Mouse (Mus musculus): Measurements from ENCODE around the gene Copg1. TPM values are rescaled to one million over a fixed set of nuclear protein-coding genes. Genes with fewer than 3 reads are reported as not detected.

Copg1 gene
- polyA plus RNA-seq, 1 experiment from 2014 or later: 164 TPM

DNA sequence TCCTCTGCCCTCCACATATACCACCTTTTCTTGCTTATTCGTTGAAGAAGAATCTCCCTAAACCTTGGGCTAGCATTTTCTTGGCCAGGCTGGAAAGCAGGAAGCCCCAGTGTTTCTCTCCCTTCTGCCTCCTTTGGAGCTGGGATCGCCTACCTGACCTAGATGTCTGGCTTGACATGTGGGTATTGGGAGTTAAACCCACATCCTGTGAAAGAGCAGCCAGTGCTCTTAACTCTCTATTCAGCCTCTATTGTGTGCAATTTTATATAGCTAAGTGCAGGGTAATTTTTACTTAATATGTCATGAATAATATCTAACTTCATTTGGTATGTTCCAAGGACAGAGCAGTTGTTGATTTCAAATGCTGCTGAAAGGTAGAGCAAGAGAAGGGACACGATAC lies 8.0 kb upstream of the Copg1 start:
- Histone ChIP-seq H3K4me3 (no peak overlapping the region), H3K9me3 (no peaks in the 10 kb centered on the region), H3K27me3 (no peaks in the 10 kb centered on the region), H3K4me2 (replicated peaks) (no peak overlapping the region), H3K36me3 (no peaks in the 10 kb centered on the region), H3K27ac (replicated peaks) (no peak overlapping the region), H3K9ac (replicated peaks) (no peak overlapping the region), H3K4me1 (no peaks in the 10 kb centered on the region)
- ATAC-seq (replicated peaks): no peak
- WGBS: 70% methylated on average over 3 of the region's 3 CpGs

DNA sequence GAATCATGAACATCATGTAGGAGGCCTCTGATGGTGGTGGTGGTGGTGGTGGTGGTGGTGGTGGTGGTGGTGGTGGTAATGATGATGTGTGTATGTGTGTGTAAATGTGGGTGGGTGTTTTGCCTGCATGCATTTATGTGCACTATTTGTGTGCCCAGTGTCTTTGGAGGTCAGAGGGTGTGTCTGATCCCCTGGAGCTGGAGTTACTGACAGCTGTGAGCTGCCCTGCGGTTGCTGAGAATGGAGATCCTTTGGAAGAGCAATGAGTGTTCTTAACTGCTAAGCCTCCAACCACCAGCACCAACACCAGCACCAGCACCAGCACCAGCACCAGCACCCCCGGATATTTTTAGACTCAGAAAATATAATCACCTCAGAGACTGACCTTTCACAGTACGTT lies 5.4 kb upstream of the Copg1 start:
- ATAC-seq (replicated peaks): no peak
- H3K4me2 ChIP-seq (replicated peaks): no peak overlapping the region
- 0 out of 2 replicates have a peak, but pooled peaks cover under 1% of the 10 kb centered on the region for H3K4me1 ChIP-seq
- H3K27me3 ChIP-seq: no peaks in the 10 kb centered on the region
- H3K4me3 ChIP-seq: no peak overlapping the region
- H3K27ac ChIP-seq (replicated peaks): no peak overlapping the region
- H3K36me3 ChIP-seq: no peaks in the 10 kb centered on the region
- 79% methylated on average over 3 of the region's 3 CpGs for WGBS
- H3K9me3 ChIP-seq: no peaks in the 10 kb centered on the region
- H3K9ac ChIP-seq (replicated peaks): no peak overlapping the region

DNA sequence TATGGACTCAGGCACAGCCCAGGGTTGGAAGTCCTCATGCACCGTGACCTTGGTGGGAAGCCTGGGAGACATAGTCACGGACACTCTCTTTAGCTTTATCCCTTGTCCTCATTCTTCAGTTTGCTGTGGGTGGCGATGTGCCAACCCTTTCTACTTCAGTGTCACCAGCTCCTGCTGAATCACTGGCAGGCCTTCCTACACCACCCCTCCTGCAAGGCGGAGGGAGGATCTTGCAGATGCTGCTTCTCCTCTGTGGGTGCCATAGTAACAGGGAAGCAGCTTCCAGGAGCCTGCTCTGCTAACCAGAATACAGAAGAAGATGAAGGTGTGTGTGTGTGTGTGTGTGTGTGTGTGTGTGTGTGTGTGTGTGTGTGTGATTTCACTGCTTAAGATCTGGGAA lies 4.8 kb upstream of the Copg1 start:
- Histone ChIP-seq H3K4me2 (replicated peaks) (no peak overlapping the region), H3K36me3 (no peaks in the 10 kb centered on the region), H3K27ac (replicated peaks) (no peak overlapping the region), H3K27me3 (no peaks in the 10 kb centered on the region), H3K4me3 (no peak overlapping the region), H3K9me3 (no peaks in the 10 kb centered on the region), H3K4me1 (0 out of 2 replicates have a peak, but pooled peaks cover 4% of the 10 kb centered on the region), H3K9ac (replicated peaks) (no peak overlapping the region)
- WGBS: 58% methylated on average over 4 of the region's 4 CpGs
- 0 out of 2 replicates have a peak, but pooled peaks have one; percentile 42 for ATAC-seq (replicated peaks)

DNA sequence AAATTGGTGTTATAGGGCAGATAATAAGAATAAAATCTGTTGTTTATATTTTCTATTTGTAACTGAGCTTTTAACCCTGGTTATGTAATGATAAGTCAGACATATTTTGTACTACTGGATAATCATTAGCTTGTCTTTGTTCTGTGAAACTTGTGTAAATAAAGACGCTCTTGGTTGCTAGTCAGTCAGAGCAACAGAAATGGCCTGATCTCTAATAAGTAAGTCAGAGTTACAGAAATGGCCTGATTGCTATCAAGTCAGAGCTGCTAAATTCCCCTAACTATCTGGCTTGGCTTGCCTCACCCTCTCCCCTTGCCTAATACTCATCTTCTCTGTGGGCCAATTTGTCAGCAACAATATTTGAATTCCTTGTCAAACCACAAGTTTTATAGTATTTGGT lies 893 bp upstream of the Copg1 start:
- Histone ChIP-seq H3K4me2 (replicated peaks) (no peak overlapping the region), H3K36me3 (peaks cover 24% of the 10 kb centered on the region), H3K4me3 (no peak overlapping the region), H3K9me3 (no peaks in the 10 kb centered on the region), H3K27me3 (no peaks in the 10 kb centered on the region), H3K9ac (replicated peaks) (no peak overlapping the region), H3K27ac (replicated peaks) (no peak overlapping the region), H3K4me1 (peaks cover 12% of the 10 kb centered on the region)
- WGBS: 93% methylated on average over 1 of the region's 1 CpGs
- no peak for ATAC-seq (replicated peaks)

DNA sequence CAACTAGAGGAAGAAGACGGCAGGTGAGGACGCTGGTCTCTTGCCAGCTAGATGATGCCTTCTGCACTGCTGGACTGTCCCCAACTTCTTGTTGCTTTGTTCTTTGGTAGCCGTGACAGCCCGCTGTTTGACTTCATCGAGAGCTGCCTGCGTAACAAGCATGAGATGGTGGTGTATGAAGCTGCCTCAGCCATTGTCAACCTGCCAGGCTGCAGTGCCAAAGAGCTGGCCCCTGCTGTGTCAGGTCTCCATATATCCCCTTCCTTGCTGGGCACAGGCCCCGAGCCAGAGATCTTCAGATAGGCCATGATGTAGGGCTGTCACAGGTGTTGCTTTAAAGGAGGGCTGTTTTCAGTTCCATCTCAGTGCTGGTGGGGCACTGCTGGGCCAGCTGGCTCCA lies 6.3 kb downstream of the Copg1 start:
- peaks cover 92% of the 10 kb centered on the region for H3K36me3 ChIP-seq
- no peaks in the 10 kb centered on the region for H3K9me3 ChIP-seq
- no peak overlapping the region for H3K9ac ChIP-seq (replicated peaks)
- H3K4me2 ChIP-seq (replicated peaks): no peak overlapping the region
- peaks cover 1% of the 10 kb centered on the region for H3K4me1 ChIP-seq
- no peaks in the 10 kb centered on the region for H3K27me3 ChIP-seq
- 92% methylated on average over 7 of the region's 7 CpGs for WGBS
- no peak for ATAC-seq (replicated peaks)
- H3K27ac ChIP-seq (replicated peaks): no peak overlapping the region
- no peak overlapping the region for H3K4me3 ChIP-seq

DNA sequence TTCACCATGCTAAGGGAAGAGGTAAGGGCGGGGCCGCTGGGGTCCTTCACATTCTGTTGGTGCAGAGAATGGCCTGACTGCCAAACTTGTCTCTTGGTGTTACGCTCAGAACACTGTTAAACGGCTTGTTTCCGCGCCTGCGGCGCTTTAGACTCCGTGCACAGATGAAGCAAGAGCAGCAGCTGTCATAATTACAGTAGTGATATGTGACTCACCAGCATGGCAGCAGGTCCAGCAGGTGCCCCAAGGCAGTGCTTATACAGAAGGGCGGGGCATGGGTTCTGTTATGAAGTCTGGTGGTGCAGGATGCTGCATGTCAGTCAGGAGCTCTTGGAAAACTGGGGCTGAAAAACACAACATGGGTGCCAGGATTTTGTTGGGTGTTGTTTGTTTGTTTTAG lies 10.4 kb downstream of the Copg1 start:
- no peak for ATAC-seq (replicated peaks)
- no peak overlapping the region for H3K9ac ChIP-seq (replicated peaks)
- H3K9me3 ChIP-seq: no peaks in the 10 kb centered on the region
- no peak overlapping the region for H3K4me2 ChIP-seq (replicated peaks)
- peaks cover 89% of the 10 kb centered on the region for H3K36me3 ChIP-seq
- 96% methylated on average over 10 of the region's 10 CpGs for WGBS
- H3K4me3 ChIP-seq: no peak overlapping the region
- no peaks in the 10 kb centered on the region for H3K4me1 ChIP-seq
- no peaks in the 10 kb centered on the region for H3K27me3 ChIP-seq
- no peak overlapping the region for H3K27ac ChIP-seq (replicated peaks)

DNA sequence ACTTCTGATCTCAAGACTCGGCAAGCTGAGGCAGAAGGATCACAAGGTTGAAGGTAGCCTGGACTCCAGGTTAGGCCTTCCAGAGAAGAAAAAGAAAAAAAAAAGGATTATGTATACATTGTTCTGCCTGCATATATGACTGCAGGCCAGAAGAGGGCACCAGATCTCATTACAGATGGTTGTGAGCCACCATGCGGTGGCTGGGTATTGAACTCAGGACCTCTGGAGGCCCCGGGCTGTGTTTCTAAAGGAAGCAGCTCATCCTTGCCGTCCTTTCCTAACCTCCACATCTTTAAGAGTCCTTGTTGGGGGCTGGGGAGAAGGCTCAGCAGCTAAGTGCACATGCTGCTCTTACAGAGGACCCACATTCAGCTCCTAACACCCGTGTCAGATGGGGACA lies 19.0 kb downstream of the Copg1 start:
- Histone ChIP-seq H3K9me3 (no peaks in the 10 kb centered on the region), H3K4me2 (replicated peaks) (no peak overlapping the region), H3K27me3 (no peaks in the 10 kb centered on the region), H3K4me1 (no peaks in the 10 kb centered on the region), H3K36me3 (peaks cover 95% of the 10 kb centered on the region), H3K27ac (replicated peaks) (no peak overlapping the region), H3K4me3 (no peak overlapping the region), H3K9ac (replicated peaks) (no peak overlapping the region)
- 62% methylated on average over 5 of the region's 5 CpGs for WGBS
- no peak for ATAC-seq (replicated peaks)

DNA sequence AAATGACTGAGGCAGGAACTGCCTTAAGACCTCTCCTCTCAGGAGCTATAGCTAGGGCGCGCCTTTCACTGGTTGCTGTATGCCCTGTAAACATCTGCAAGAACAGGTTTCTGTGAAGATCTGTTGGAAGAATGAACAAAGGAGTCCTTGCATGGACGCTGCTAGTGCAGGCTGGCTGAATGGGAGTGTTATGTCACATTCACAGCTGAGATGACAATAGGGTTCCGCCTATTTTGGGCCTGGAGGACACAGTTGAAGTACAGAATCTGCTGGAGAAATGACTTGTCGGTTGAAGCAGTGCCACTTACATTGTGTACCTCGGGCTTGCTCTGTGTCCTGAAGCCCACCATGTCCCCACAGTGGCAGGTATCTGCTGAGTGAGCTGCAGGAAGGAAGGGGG lies 21.6 kb downstream of the Copg1 start:
- Histone ChIP-seq H3K27me3 (no peaks in the 10 kb centered on the region), H3K9ac (replicated peaks) (no peak overlapping the region), H3K9me3 (no peaks in the 10 kb centered on the region), H3K4me3 (no peak overlapping the region), H3K4me2 (replicated peaks) (no peak overlapping the region), H3K27ac (replicated peaks) (no peak overlapping the region), H3K36me3 (peaks cover 84% of the 10 kb centered on the region), H3K4me1 (0 out of 2 replicates have a peak, but pooled peaks cover 2% of the 10 kb centered on the region)
- 89% methylated on average over 6 of the region's 6 CpGs for WGBS
- ATAC-seq (replicated peaks): no peak

DNA sequence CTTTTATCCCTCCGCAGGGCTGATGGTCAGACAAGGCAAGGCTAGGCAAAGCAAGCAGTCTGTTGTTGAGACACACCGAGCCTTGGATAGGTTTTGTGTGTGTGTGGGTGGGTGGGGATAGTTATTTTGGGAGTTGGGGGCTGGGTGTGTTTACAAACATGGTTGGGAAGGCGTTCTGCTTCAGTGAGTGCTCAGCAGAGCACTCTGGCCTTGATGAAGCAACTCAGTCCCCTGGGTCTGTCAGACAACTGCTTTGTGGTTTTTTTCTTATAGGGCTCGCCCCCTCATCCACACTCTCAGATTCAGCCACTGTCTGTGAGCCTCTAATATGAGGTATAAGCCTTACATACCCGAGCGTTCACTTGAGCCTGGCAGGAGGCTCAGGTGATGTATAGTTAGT lies 23.9 kb downstream of the Copg1 start:
- WGBS: 89% methylated on average over 6 of the region's 6 CpGs
- H3K27ac ChIP-seq (replicated peaks): no peak overlapping the region
- peaks cover 67% of the 10 kb centered on the region for H3K36me3 ChIP-seq
- no peak overlapping the region for H3K9ac ChIP-seq (replicated peaks)
- no peaks in the 10 kb centered on the region for H3K9me3 ChIP-seq
- H3K4me1 ChIP-seq: peaks cover 15% of the 10 kb centered on the region
- H3K4me3 ChIP-seq: no peak overlapping the region
- ATAC-seq (replicated peaks): no peak
- no peak overlapping the region for H3K4me2 ChIP-seq (replicated peaks)
- no peaks in the 10 kb centered on the region for H3K27me3 ChIP-seq

DNA sequence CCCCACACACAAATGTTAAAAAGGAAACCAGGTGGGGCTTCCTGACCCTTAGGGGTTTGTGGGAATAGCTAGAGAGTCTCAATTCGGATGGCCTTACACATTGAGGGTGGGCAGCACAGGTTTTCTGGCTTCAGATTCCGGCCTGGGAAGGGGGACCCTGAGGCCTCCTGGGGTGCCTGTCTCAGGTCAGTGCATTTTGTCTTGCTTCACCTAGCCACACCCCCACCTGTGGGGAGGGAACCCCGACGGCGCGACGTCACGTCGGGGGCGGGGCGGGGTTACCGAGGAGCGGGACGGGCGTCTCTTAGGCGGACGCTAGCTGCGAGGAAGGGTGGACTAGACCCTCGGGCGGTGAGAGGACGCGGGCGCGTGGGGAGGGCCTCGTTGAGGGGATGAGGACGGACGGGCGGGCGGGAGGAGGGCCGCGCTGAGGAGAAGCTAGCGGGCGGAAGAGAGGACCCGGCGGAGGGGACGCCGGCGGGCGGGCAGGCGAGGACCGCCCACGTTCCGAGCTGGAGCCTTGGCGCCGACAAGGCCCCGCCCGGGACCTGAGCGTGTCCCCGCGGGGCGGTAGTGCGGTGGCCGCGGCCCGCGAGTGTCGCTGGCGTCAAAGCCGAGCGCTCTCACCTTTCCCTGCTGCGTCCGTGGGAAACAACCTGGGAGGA lies 26.2 kb downstream of the Copg1 start, which contains the start of gene Hmces:
Gene Hmces, plus strand, starts transcription at position 275 of the 665 bp plus-strand sequence.
- peak within 1 kb of the TSS; percentile 76 for H3K27ac ChIP-seq (replicated peaks)
- H3K9ac ChIP-seq (replicated peaks): peak within 1 kb of the TSS; percentile 73
- peak within 1 kb of the TSS; percentile 88 for H3K4me2 ChIP-seq (replicated peaks)
- peak; percentile 91 for ATAC-seq (replicated peaks)
- WGBS: under 1% methylated on average over 62 of the region's 62 CpGs
- peaks cover 15% of the 10 kb centered on the region for H3K4me1 ChIP-seq
- H3K27me3 ChIP-seq: no peaks in the 10 kb centered on the region
- H3K9me3 ChIP-seq: no peaks in the 10 kb centered on the region
- peak within 1 kb of the TSS; percentile 68 for H3K4me3 ChIP-seq
- H3K36me3 ChIP-seq: peaks cover 60% of the 10 kb centered on the region

DNA sequence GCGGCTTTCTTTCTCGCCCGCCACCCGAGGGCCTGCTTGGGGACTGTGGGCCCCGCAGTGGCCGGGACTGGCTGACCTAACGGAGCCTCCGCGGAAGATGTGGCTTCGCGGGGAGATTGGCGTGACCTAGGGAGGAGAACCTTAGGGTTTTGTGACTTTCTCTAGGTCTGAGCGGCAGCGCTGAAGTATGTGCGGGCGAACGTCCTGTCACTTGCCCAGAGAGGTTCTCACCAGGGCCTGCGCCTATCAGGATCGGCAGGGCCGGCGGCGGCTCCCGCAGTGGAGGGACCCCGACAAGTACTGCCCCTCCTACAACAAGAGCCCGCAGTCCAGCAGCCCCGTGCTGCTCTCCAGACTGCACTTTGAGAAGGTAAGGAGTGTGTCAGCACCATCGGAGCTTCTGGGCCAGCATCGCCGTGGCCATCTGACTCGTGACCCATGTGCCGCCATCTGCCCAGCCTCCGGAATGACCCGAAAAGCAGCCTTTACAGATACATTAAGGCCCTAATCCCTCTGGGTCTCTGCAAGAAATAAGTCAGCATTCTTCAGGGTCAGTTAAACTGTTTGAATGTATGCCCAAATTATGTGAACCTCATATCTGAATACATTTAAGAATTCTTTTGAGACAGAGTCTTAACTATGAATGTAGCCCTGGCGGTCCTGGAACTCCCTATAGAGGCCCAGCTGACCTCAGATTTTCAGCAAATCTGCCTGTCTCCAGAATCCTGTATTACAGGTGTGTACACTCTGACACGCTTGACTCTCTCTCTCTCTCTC lies 26.9 kb downstream of the Copg1 start:
- H3K27me3 ChIP-seq: no peaks in the 10 kb centered on the region
- peak overlapping the region; percentile 88 for H3K4me2 ChIP-seq (replicated peaks)
- H3K9ac ChIP-seq (replicated peaks): peak overlapping the region; percentile 73
- H3K9me3 ChIP-seq: no peaks in the 10 kb centered on the region
- peak overlapping the region; percentile 76 for H3K27ac ChIP-seq (replicated peaks)
- H3K36me3 ChIP-seq: peaks cover 60% of the 10 kb centered on the region
- peak overlapping the region; percentile 68 for H3K4me3 ChIP-seq
- WGBS: 3% methylated on average over 35 of the region's 35 CpGs
- peaks cover 15% of the 10 kb centered on the region for H3K4me1 ChIP-seq
- peak; percentile 63 for ATAC-seq (replicated peaks)

DNA sequence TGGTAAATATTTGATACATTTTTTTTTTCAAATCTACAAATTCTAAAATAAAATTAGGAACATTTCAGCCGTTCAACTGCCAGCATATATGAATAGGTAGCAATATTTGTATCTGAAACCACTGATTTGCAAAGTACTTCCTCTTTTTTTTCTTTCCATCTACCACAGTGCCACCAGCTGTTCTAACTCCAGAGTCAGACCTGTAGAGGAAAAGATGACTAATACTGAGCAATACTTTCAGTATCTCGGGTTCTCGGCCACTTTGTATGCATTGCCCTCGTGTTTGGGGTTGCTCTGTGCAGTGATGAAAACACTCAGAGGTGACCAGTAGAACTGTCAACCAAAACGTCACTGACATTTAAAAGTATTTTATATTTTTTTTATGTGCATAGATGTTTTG lies 28.3 kb downstream of the Copg1 start:
- H3K9ac ChIP-seq (replicated peaks): no peak overlapping the region
- H3K4me3 ChIP-seq: no peak overlapping the region
- ATAC-seq (replicated peaks): no peak
- H3K9me3 ChIP-seq: no peaks in the 10 kb centered on the region
- WGBS: 88% methylated on average over 5 of the region's 5 CpGs
- H3K27me3 ChIP-seq: no peaks in the 10 kb centered on the region
- peaks cover 15% of the 10 kb centered on the region for H3K4me1 ChIP-seq
- H3K27ac ChIP-seq (replicated peaks): no peak overlapping the region
- H3K36me3 ChIP-seq: peaks cover 54% of the 10 kb centered on the region
- H3K4me2 ChIP-seq (replicated peaks): no peak overlapping the region
